Mouse (Mus musculus): ENCODE results near the gene Rgs6. TPM values are rescaled to one million over a fixed set of nuclear protein-coding genes. Genes with fewer than 3 reads are reported as not detected.

Gene Rgs6
- polyA plus RNA-seq, 1 experiment from 2014 or later, result 12.5 TPM

- Histone ChIP-seq H3K4me2 (ENCODE audit: low read length) (no peak overlapping the region), H3K4me1 (ENCODE audit: control insufficient read depth, insufficient read depth, low read length) (peaks cover 7% of the 10 kb centered on the region; the same call in 1 of the 2 replicates), H3K27ac (replicated peaks; ENCODE audit: low read depth, low read length) (no peak overlapping the region), H3K9me3 (ENCODE audit: control insufficient read depth, low read length) (no peaks in the 10 kb centered on the region), H3K36me3 (ENCODE audit: control insufficient read depth, insufficient read depth, low read length) (no peaks in the 10 kb centered on the region), H3K27me3 (ENCODE audit: control insufficient read depth, insufficient read depth, low read length) (no peaks in the 10 kb centered on the region), H3K9ac (replicated peaks; ENCODE audit: low read length) (no peak overlapping the region), H3K4me3 (replicated peaks; ENCODE audit: low read depth, low read length) (no peak overlapping the region)
- DNase-seq (no peak), ATAC-seq (ENCODE audit: low FRiP score, low TSS enrichment) (no peak)
- WGBS, result 73% methylated on average over 5 of the region's 5 CpGs
Observed at GRCm38 (mm10) chr12:83163721-83164120, 575.6 kb downstream of the Rgs6 start.

- H3K36me3 ChIP-seq (ENCODE audit: control insufficient read depth, insufficient read depth, low read length), result no peaks in the 10 kb centered on the region
- no peaks in the 10 kb centered on the region for H3K27me3 ChIP-seq (ENCODE audit: control insufficient read depth, insufficient read depth, low read length)
- ATAC-seq (ENCODE audit: low FRiP score, low TSS enrichment), result no peak
- no peak overlapping the region for H3K27ac ChIP-seq (replicated peaks; ENCODE audit: low read depth, low read length)
- WGBS, result 92% methylated on average over 1 of the region's 1 CpGs
- H3K4me3 ChIP-seq (replicated peaks; ENCODE audit: low read depth, low read length), result no peak overlapping the region
- H3K4me2 ChIP-seq (ENCODE audit: low read length), result no peak overlapping the region
- peaks cover 15% of the 10 kb centered on the region for H3K4me1 ChIP-seq (ENCODE audit: control insufficient read depth, insufficient read depth, low read length)
- H3K9me3 ChIP-seq (ENCODE audit: control insufficient read depth, low read length), result no peaks in the 10 kb centered on the region
- no peak overlapping the region for H3K9ac ChIP-seq (replicated peaks; ENCODE audit: low read length)
- no peak for DNase-seq
Observed at GRCm38 (mm10) chr12:83165058-83165457, 577.0 kb downstream of the Rgs6 start.

- H3K27ac ChIP-seq (replicated peaks; ENCODE audit: low read depth, low read length), result no peak overlapping the region
- DNase-seq (no peak), ATAC-seq (ENCODE audit: low FRiP score, low TSS enrichment) (no peak)
- H3K27me3 ChIP-seq (ENCODE audit: control insufficient read depth, insufficient read depth, low read length), result no peaks in the 10 kb centered on the region
- no peaks in the 10 kb centered on the region for H3K9me3 ChIP-seq (ENCODE audit: control insufficient read depth, low read length)
- H3K4me1 ChIP-seq (ENCODE audit: control insufficient read depth, insufficient read depth, low read length), result peaks cover 16% of the 10 kb centered on the region
- WGBS, result 90% methylated on average over 6 of the region's 6 CpGs
- H3K36me3 ChIP-seq (ENCODE audit: control insufficient read depth, insufficient read depth, low read length), result no peaks in the 10 kb centered on the region
- H3K9ac ChIP-seq (replicated peaks; ENCODE audit: low read length), result no peak overlapping the region
- no peak overlapping the region for H3K4me3 ChIP-seq (replicated peaks; ENCODE audit: low read depth, low read length)
- no peak overlapping the region for H3K4me2 ChIP-seq (ENCODE audit: low read length)
Observed at GRCm38 (mm10) chr12:83168310-83168709, 580.2 kb downstream of the Rgs6 start.

GRCm38 (mm10) chr12:83169495-83170209 lies 581.6 kb downstream of the Rgs6 start:
- H3K9me3 ChIP-seq (ENCODE audit: control insufficient read depth, low read length), result no peaks in the 10 kb centered on the region
- peak overlapping the region; percentile 66 for H3K27ac ChIP-seq (replicated peaks; ENCODE audit: low read depth, low read length)
- 21% methylated on average over 12 of the region's 12 CpGs for WGBS
- H3K4me1 ChIP-seq (ENCODE audit: control insufficient read depth, insufficient read depth, low read length), result peaks cover 16% of the 10 kb centered on the region
- peak; percentile 53 for DNase-seq
- no peaks in the 10 kb centered on the region for H3K36me3 ChIP-seq (ENCODE audit: control insufficient read depth, insufficient read depth, low read length)
- H3K9ac ChIP-seq (replicated peaks; ENCODE audit: low read length), result no peak overlapping the region
- H3K4me2 ChIP-seq (ENCODE audit: low read length), result no peak overlapping the region
- no peaks in the 10 kb centered on the region for H3K27me3 ChIP-seq (ENCODE audit: control insufficient read depth, insufficient read depth, low read length)
- no peak overlapping the region for H3K4me3 ChIP-seq (replicated peaks; ENCODE audit: low read depth, low read length)
- no peak for ATAC-seq (ENCODE audit: low FRiP score, low TSS enrichment)

- WGBS, result 77% methylated on average over 2 of the region's 2 CpGs
- H3K9me3 ChIP-seq (ENCODE audit: control insufficient read depth, low read length), result no peaks in the 10 kb centered on the region
- no peak overlapping the region for H3K9ac ChIP-seq (replicated peaks; ENCODE audit: low read length)
- H3K36me3 ChIP-seq (ENCODE audit: control insufficient read depth, insufficient read depth, low read length), result no peaks in the 10 kb centered on the region
- H3K4me3 ChIP-seq (replicated peaks; ENCODE audit: low read depth, low read length), result no peak overlapping the region
- no peak overlapping the region for H3K4me2 ChIP-seq (ENCODE audit: low read length)
- ATAC-seq (ENCODE audit: low FRiP score, low TSS enrichment) (no peak), DNase-seq (no peak)
- H3K4me1 ChIP-seq (ENCODE audit: control insufficient read depth, insufficient read depth, low read length), result no peaks in the 10 kb centered on the region
- H3K27me3 ChIP-seq (ENCODE audit: control insufficient read depth, insufficient read depth, low read length), result no peaks in the 10 kb centered on the region
- peak overlapping the region; percentile 6; the same call in 1 of the 2 replicates for H3K27ac ChIP-seq (replicated peaks; ENCODE audit: low read depth, low read length)
Observed at GRCm38 (mm10) chr12:83178770-83179169, 590.7 kb downstream of the Rgs6 start.

GRCm38 (mm10) chr12:83179860-83180259 lies 591.8 kb downstream of the Rgs6 start:
- Histone ChIP-seq H3K36me3 (ENCODE audit: control insufficient read depth, insufficient read depth, low read length) (no peaks in the 10 kb centered on the region), H3K4me2 (ENCODE audit: low read length) (no peak overlapping the region), H3K9ac (replicated peaks; ENCODE audit: low read length) (no peak overlapping the region), H3K4me1 (ENCODE audit: control insufficient read depth, insufficient read depth, low read length) (no peaks in the 10 kb centered on the region), H3K27me3 (ENCODE audit: control insufficient read depth, insufficient read depth, low read length) (no peaks in the 10 kb centered on the region), H3K27ac (replicated peaks; ENCODE audit: low read depth, low read length) (no peak overlapping the region), H3K4me3 (replicated peaks; ENCODE audit: low read depth, low read length) (no peak overlapping the region), H3K9me3 (ENCODE audit: control insufficient read depth, low read length) (no peaks in the 10 kb centered on the region)
- DNase-seq (no peak), ATAC-seq (ENCODE audit: low FRiP score, low TSS enrichment) (no peak)
- 91% methylated on average over 1 of the region's 1 CpGs for WGBS

GRCm38 (mm10) chr12:83180561-83180960 lies 592.5 kb downstream of the Rgs6 start:
- no peaks in the 10 kb centered on the region for H3K4me1 ChIP-seq (ENCODE audit: control insufficient read depth, insufficient read depth, low read length)
- no peaks in the 10 kb centered on the region for H3K27me3 ChIP-seq (ENCODE audit: control insufficient read depth, insufficient read depth, low read length)
- 84% methylated on average over 6 of the region's 6 CpGs for WGBS
- no peak overlapping the region for H3K27ac ChIP-seq (replicated peaks; ENCODE audit: low read depth, low read length)
- H3K4me2 ChIP-seq (ENCODE audit: low read length), result no peak overlapping the region
- ATAC-seq (ENCODE audit: low FRiP score, low TSS enrichment), result no peak
- no peaks in the 10 kb centered on the region for H3K9me3 ChIP-seq (ENCODE audit: control insufficient read depth, low read length)
- H3K4me3 ChIP-seq (replicated peaks; ENCODE audit: low read depth, low read length), result no peak overlapping the region
- DNase-seq, result no peak
- H3K36me3 ChIP-seq (ENCODE audit: control insufficient read depth, insufficient read depth, low read length), result no peaks in the 10 kb centered on the region
- no peak overlapping the region for H3K9ac ChIP-seq (replicated peaks; ENCODE audit: low read length)

GRCm38 (mm10) chr12:83201674-83202073 lies 613.6 kb downstream of the Rgs6 start:
- H3K36me3 ChIP-seq (ENCODE audit: control insufficient read depth, insufficient read depth, low read length), result no peaks in the 10 kb centered on the region
- ATAC-seq (ENCODE audit: low FRiP score, low TSS enrichment) (no peak), DNase-seq (no peak)
- H3K27ac ChIP-seq (replicated peaks; ENCODE audit: low read depth, low read length), result no peak overlapping the region
- no peak overlapping the region for H3K4me2 ChIP-seq (ENCODE audit: low read length)
- H3K9ac ChIP-seq (replicated peaks; ENCODE audit: low read length), result no peak overlapping the region
- H3K4me3 ChIP-seq (replicated peaks; ENCODE audit: low read depth, low read length), result no peak overlapping the region
- no peaks in the 10 kb centered on the region for H3K27me3 ChIP-seq (ENCODE audit: control insufficient read depth, insufficient read depth, low read length)
- WGBS, result 51% methylated on average over 3 of the region's 3 CpGs
- no peaks in the 10 kb centered on the region for H3K9me3 ChIP-seq (ENCODE audit: control insufficient read depth, low read length)
- H3K4me1 ChIP-seq (ENCODE audit: control insufficient read depth, insufficient read depth, low read length), result 0 out of 2 replicates have a peak, but pooled peaks cover 6% of the 10 kb centered on the region

- Histone ChIP-seq H3K27me3 (ENCODE audit: control insufficient read depth, insufficient read depth, low read length) (no peaks in the 10 kb centered on the region), H3K4me2 (ENCODE audit: low read length) (no peak overlapping the region), H3K4me3 (replicated peaks; ENCODE audit: low read depth, low read length) (no peak overlapping the region), H3K4me1 (ENCODE audit: control insufficient read depth, insufficient read depth, low read length) (peaks cover 18% of the 10 kb centered on the region; the same call in 1 of the 2 replicates), H3K9ac (replicated peaks; ENCODE audit: low read length) (no peak overlapping the region), H3K9me3 (ENCODE audit: control insufficient read depth, low read length) (no peaks in the 10 kb centered on the region), H3K27ac (replicated peaks; ENCODE audit: low read depth, low read length) (no peak overlapping the region), H3K36me3 (ENCODE audit: control insufficient read depth, insufficient read depth, low read length) (no peaks in the 10 kb centered on the region)
- ATAC-seq (ENCODE audit: low FRiP score, low TSS enrichment) (no peak), DNase-seq (no peak)
- WGBS, result 61% methylated on average over 5 of the region's 5 CpGs
Observed at GRCm38 (mm10) chr12:83204361-83204760, 616.3 kb downstream of the Rgs6 start.

Data from midbrain, embryonic 14.5 days (tissue).